Mouse (Mus musculus): ENCODE results near the gene Rab44. TPM values are rescaled to one million over a fixed set of nuclear protein-coding genes. Genes with fewer than 3 reads are reported as not detected.

Gene Rab44
- polyA plus RNA-seq, 1 experiment from 2014 or later = 0.08 TPM

DNA sequence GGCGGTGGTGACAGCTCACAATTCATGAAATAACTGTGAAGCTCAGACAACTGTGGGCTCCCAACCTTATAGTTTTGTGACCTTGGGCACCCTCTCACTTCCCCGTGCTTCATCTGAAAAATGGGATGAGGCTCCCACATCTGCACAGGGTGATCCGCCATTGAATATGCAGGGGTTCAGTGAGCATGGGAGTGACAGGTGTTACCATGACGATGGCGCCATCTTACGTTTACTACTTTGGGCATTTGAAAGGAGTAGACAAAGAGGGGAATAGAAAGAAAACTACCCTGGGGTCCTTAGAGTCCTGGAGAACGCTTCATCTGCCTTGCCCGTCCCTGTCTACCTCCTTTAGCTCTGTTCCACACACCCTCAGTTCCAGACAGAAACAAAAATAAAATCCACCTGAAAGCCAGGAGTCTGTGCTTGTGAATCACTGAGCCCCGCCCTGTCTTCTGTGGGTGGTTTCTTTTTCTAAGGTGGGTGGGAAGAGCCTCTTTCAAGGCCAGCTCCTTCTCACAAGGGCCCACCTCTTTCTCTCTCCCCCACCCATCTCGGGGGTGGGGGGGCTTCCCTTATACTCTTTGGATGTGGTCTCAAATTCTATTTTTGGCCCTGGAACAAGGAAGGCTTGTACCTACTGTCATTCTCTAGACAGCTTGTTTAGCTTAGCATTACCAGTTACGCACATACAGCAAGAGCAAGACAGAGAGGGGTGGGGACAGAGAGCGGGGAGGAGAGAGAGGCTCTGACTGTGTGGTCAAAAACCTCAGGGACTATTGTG is 41.6 kb downstream of the Rab44 start:
- H3K4me1 ChIP-seq (ENCODE audit: control insufficient read depth, insufficient read depth, low read length) = peaks cover 6% of the 10 kb centered on the region; the same call in 1 of the 2 replicates
- H3K9ac ChIP-seq (ENCODE audit: low read depth, low read length) = no peak overlapping the region
- no peaks in the 10 kb centered on the region for H3K36me3 ChIP-seq (ENCODE audit: control insufficient read depth, insufficient read depth, low read length)
- no peak for ATAC-seq
- no peak overlapping the region for H3K4me2 ChIP-seq (ENCODE audit: low read length)
- 50% methylated on average over 12 of the region's 12 CpGs for WGBS
- H3K27ac ChIP-seq (ENCODE audit: low read length) = peak overlapping the region; percentile 12
- no peaks in the 10 kb centered on the region for H3K27me3 ChIP-seq (ENCODE audit: control insufficient read depth, insufficient read depth, low read depth, low read length)
- H3K9me3 ChIP-seq (replicated peaks; ENCODE audit: control insufficient read depth, low read length, poor library complexity, severe bottlenecking) = no peaks in the 10 kb centered on the region
- H3K4me3 ChIP-seq (ENCODE audit: low read depth, low read length) = no peak overlapping the region

DNA sequence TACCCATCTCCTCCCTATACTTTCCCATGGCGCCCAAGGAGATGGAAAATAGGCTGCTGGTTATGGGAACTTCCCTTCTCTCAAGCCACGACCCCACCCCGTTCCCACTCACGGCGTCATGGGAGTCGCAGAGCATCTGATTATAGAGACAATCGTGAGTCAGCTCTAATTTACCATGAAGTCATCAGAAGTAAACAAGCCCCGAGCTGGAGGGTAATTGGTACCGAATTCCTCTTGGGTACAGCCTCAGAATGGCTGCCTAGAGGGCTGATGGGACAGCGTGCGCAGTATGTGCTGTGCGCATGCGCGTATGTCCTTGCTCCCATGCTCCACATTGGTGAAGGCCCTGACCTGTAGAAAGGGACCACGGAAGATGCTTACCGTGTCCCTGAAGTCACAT is 42.5 kb downstream of the Rab44 start:
- no peak overlapping the region for H3K27ac ChIP-seq (ENCODE audit: low read length)
- no peaks in the 10 kb centered on the region for H3K27me3 ChIP-seq (ENCODE audit: control insufficient read depth, insufficient read depth, low read depth, low read length)
- H3K4me1 ChIP-seq (ENCODE audit: control insufficient read depth, insufficient read depth, low read length) = peaks cover 6% of the 10 kb centered on the region; the same call in 1 of the 2 replicates
- no peak overlapping the region for H3K4me2 ChIP-seq (ENCODE audit: low read length)
- H3K36me3 ChIP-seq (ENCODE audit: control insufficient read depth, insufficient read depth, low read length) = no peaks in the 10 kb centered on the region
- 59% methylated on average over 16 of the region's 16 CpGs for WGBS
- H3K9ac ChIP-seq (ENCODE audit: low read depth, low read length) = no peak overlapping the region
- no peaks in the 10 kb centered on the region for H3K9me3 ChIP-seq (replicated peaks; ENCODE audit: control insufficient read depth, low read length, poor library complexity, severe bottlenecking)
- no peak for ATAC-seq
- H3K4me3 ChIP-seq (ENCODE audit: low read depth, low read length) = no peak overlapping the region

DNA sequence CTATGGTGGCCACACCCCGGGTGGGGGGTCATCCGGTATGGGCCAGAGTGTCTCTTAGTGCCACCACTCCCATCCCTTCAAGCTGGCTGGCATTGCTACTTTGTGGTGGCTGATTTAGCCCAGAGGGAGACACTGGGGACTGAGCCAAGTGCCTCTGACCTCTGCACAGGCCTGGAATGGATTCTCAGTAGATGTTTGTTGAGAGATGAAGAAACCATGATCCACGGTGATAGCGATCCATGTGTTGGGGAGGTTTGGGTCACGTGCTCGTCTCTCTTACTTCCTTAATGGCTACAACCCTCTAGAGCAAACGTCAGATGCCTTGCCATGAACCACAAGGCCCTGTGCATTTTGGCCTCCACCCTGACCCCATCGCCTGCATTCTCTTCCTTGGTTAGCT is 42.9 kb downstream of the Rab44 start:
- Histone ChIP-seq H3K4me1 (ENCODE audit: control insufficient read depth, insufficient read depth, low read length) (peaks cover 6% of the 10 kb centered on the region; the same call in 1 of the 2 replicates), H3K4me2 (ENCODE audit: low read length) (no peak overlapping the region), H3K27me3 (ENCODE audit: control insufficient read depth, insufficient read depth, low read depth, low read length) (no peaks in the 10 kb centered on the region), H3K9ac (ENCODE audit: low read depth, low read length) (no peak overlapping the region), H3K36me3 (ENCODE audit: control insufficient read depth, insufficient read depth, low read length) (no peaks in the 10 kb centered on the region), H3K9me3 (replicated peaks; ENCODE audit: control insufficient read depth, low read length, poor library complexity, severe bottlenecking) (no peaks in the 10 kb centered on the region), H3K27ac (ENCODE audit: low read length) (no peak overlapping the region), H3K4me3 (ENCODE audit: low read depth, low read length) (no peak overlapping the region)
- WGBS = 90% methylated on average over 8 of the region's 8 CpGs
- no peak for ATAC-seq

DNA sequence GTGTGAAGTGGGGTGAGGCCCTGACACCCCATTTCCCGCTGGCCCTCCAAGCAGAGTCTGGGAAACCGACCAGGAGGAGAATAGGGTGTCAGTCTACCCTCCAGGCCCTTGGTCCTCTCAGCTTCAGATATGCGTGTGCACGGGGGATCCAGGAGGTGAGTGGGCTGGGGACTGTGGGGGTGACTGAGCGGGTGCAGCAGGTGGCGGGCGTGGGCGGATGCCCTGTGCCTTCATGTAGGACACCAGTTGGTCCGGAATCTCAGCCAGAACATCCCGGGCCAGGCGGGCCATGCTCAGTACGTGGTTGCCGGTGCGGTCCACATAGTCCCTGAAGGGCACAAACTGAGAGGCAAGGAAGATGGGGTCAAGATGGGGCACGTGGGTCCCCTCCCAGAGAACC is 45.0 kb downstream of the Rab44 start:
- no peaks in the 10 kb centered on the region for H3K27me3 ChIP-seq (ENCODE audit: control insufficient read depth, insufficient read depth, low read depth, low read length)
- H3K4me2 ChIP-seq (ENCODE audit: low read length) = no peak overlapping the region
- peaks cover 6% of the 10 kb centered on the region; the same call in 1 of the 2 replicates for H3K4me1 ChIP-seq (ENCODE audit: control insufficient read depth, insufficient read depth, low read length)
- no peak for ATAC-seq
- no peaks in the 10 kb centered on the region for H3K36me3 ChIP-seq (ENCODE audit: control insufficient read depth, insufficient read depth, low read length)
- H3K27ac ChIP-seq (ENCODE audit: low read length) = no peak overlapping the region
- no peak overlapping the region for H3K4me3 ChIP-seq (ENCODE audit: low read depth, low read length)
- no peak overlapping the region for H3K9ac ChIP-seq (ENCODE audit: low read depth, low read length)
- no peaks in the 10 kb centered on the region for H3K9me3 ChIP-seq (replicated peaks; ENCODE audit: control insufficient read depth, low read length, poor library complexity, severe bottlenecking)
- 95% methylated on average over 15 of the region's 15 CpGs for WGBS

DNA sequence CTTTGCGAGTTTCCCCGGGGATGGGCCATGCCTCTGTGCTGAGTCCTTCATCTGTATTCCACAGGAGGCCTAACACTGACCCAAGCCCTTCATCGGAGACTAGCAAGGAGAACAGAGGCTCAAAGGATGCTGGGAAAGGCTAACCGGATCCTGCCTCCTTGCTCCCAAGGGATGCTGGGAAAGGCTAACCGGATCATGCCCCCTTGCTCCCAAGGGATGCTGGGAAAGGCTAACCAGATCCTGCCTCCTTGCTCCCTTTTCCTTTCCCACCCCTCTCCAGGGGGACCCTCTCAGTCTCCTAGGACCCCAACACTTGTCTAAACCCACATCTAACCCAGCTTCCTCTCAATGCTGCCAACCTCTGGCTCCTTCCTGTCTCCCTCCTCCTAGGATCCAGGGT is 45.4 kb downstream of the Rab44 start:
- Histone ChIP-seq H3K9ac (ENCODE audit: low read depth, low read length) (no peak overlapping the region), H3K9me3 (replicated peaks; ENCODE audit: control insufficient read depth, low read length, poor library complexity, severe bottlenecking) (no peaks in the 10 kb centered on the region), H3K4me2 (ENCODE audit: low read length) (no peak overlapping the region), H3K4me3 (ENCODE audit: low read depth, low read length) (no peak overlapping the region), H3K27me3 (ENCODE audit: control insufficient read depth, insufficient read depth, low read depth, low read length) (no peaks in the 10 kb centered on the region), H3K4me1 (ENCODE audit: control insufficient read depth, insufficient read depth, low read length) (peaks cover 7% of the 10 kb centered on the region), H3K36me3 (ENCODE audit: control insufficient read depth, insufficient read depth, low read length) (no peaks in the 10 kb centered on the region), H3K27ac (ENCODE audit: low read length) (no peak overlapping the region)
- WGBS = 96% methylated on average over 5 of the region's 5 CpGs
- ATAC-seq = no peak

DNA sequence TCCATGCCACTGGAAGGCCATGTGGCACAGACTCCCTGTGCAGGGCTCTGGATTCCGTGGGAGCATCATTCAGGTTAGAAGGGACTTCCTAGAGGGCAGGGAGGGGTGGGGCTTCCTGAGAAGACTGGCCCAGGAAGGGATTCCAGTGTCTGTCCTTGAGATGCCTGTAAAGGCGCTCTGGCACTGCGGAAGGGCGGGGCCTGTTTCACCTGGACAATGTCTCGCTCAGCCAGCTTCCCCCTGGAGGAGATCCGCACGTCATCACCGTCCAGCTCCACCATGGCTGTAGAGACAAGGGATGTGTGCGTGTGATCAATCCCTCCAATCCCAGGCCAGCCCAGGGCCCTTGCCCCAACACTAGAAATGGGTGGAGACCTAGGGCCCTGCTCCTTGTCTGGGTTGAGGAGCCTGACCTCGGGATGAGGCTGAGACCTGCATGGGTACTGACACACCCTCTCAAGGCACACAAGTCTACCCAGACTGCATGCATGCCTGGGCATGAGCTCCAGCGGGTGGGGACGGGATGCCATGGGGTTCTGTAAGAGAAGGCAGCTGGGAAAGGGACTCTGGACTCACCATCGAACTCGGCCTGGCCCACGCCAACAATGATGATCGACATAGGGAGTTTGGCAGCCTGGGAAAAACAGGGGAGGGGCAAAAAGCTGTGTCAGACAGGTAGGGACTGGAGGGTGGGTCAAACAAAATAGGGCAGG is 46.0 kb downstream of the Rab44 start:
- Histone ChIP-seq H3K9me3 (replicated peaks; ENCODE audit: control insufficient read depth, low read length, poor library complexity, severe bottlenecking) (no peaks in the 10 kb centered on the region), H3K36me3 (ENCODE audit: control insufficient read depth, insufficient read depth, low read length) (no peaks in the 10 kb centered on the region), H3K27me3 (ENCODE audit: control insufficient read depth, insufficient read depth, low read depth, low read length) (no peaks in the 10 kb centered on the region), H3K4me3 (ENCODE audit: low read depth, low read length) (no peak overlapping the region), H3K4me1 (ENCODE audit: control insufficient read depth, insufficient read depth, low read length) (peaks cover 13% of the 10 kb centered on the region), H3K4me2 (ENCODE audit: low read length) (no peak overlapping the region), H3K9ac (ENCODE audit: low read depth, low read length) (no peak overlapping the region), H3K27ac (ENCODE audit: low read length) (no peak overlapping the region)
- no peak for ATAC-seq
- WGBS = 90% methylated on average over 16 of the region's 16 CpGs

DNA sequence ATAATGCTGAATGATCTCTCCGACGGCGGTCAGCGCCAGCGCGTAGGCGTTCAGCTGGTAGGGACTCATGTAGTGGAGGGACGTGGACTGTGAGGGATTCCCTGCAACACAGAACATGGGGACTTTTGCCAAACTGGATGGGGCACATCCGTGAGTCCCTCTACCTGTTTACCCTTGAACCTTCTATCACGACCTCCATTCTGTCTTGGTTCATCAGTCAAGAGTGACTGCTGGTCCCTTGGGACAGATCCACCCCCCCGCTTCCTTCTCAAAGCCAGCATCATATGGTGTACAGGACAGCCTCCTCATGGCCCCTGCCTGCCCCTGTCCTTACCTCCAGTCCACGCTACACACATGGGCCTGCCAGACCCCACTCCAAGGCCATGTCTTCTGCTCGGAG is 48.4 kb downstream of the Rab44 start:
- ATAC-seq = no peak
- H3K4me1 ChIP-seq (ENCODE audit: control insufficient read depth, insufficient read depth, low read length) = peaks cover 18% of the 10 kb centered on the region
- no peak overlapping the region for H3K9ac ChIP-seq (ENCODE audit: low read depth, low read length)
- H3K4me2 ChIP-seq (ENCODE audit: low read length) = no peak overlapping the region
- 94% methylated on average over 13 of the region's 13 CpGs for WGBS
- no peak overlapping the region for H3K4me3 ChIP-seq (ENCODE audit: low read depth, low read length)
- H3K9me3 ChIP-seq (replicated peaks; ENCODE audit: control insufficient read depth, low read length, poor library complexity, severe bottlenecking) = no peaks in the 10 kb centered on the region
- H3K36me3 ChIP-seq (ENCODE audit: control insufficient read depth, insufficient read depth, low read length) = no peaks in the 10 kb centered on the region
- no peak overlapping the region for H3K27ac ChIP-seq (ENCODE audit: low read length)
- no peaks in the 10 kb centered on the region for H3K27me3 ChIP-seq (ENCODE audit: control insufficient read depth, insufficient read depth, low read depth, low read length)

DNA sequence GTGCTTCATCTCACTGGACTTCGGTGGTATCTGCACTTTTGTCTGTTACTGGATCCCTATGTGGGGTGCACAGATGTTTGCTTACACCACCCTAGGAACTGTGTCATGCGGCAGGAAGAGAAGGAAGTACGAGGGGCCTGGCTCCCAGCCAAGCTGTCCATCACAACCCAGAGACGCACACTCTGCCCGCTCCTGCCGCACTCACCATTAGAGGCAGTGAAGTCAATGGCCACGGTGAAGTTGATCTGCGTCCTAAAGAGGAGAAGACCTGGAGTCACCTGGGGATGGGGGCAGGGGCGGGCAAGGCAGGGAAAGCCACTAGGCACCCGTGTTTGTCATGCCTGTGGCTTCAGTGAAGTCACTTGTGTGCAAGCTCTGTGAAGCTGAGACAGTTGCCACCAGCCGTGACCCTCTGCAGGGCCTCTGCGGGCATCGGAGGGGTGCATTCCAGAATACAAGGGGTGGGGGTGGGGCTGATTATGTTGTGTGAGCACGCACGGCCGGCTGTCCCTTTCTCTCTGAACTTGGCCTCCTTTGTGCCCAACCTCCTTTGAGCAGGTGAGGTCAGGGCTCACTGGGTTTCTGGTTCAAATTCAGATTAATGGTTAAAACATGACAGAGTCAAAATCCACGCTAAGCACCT is 50.6 kb downstream of the Rab44 start:
- Histone ChIP-seq H3K9me3 (replicated peaks; ENCODE audit: control insufficient read depth, low read length, poor library complexity, severe bottlenecking) (no peaks in the 10 kb centered on the region), H3K4me1 (ENCODE audit: control insufficient read depth, insufficient read depth, low read length) (peaks cover 18% of the 10 kb centered on the region), H3K27ac (ENCODE audit: low read length) (peak overlapping the region; percentile 75), H3K27me3 (ENCODE audit: control insufficient read depth, insufficient read depth, low read depth, low read length) (no peaks in the 10 kb centered on the region), H3K9ac (ENCODE audit: low read depth, low read length) (no peak overlapping the region), H3K4me2 (ENCODE audit: low read length) (no peak overlapping the region), H3K4me3 (ENCODE audit: low read depth, low read length) (no peak overlapping the region), H3K36me3 (ENCODE audit: control insufficient read depth, insufficient read depth, low read length) (no peaks in the 10 kb centered on the region)
- no peak for ATAC-seq
- 16% methylated on average over 17 of the region's 17 CpGs for WGBS

DNA sequence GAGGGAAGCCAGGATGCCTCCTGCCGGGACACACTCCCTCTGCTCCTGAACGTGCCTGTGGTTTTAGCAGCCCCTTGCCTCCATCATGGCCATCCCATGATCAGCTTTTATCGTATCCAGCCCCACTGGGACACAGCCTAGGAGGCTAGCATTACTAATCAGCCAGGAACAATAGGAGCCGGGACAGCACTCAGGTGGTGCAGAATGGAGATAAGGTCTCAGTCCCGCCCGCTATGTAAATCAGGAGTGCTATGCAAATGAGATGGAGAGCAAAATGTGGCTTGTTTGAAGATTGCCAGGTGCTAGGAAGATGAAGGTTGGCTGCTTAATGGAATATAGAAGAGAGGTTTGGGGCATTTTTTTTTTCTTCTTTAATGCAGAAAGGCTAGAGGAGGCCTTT is 51.5 kb downstream of the Rab44 start:
- peak; percentile 75 for ATAC-seq
- H3K4me1 ChIP-seq (ENCODE audit: control insufficient read depth, insufficient read depth, low read length) = peaks cover 18% of the 10 kb centered on the region
- 4% methylated on average over 6 of the region's 6 CpGs for WGBS
- no peak overlapping the region for H3K9ac ChIP-seq (ENCODE audit: low read depth, low read length)
- no peaks in the 10 kb centered on the region for H3K9me3 ChIP-seq (replicated peaks; ENCODE audit: control insufficient read depth, low read length, poor library complexity, severe bottlenecking)
- no peak overlapping the region for H3K4me2 ChIP-seq (ENCODE audit: low read length)
- H3K27ac ChIP-seq (ENCODE audit: low read length) = peak overlapping the region; percentile 75
- H3K36me3 ChIP-seq (ENCODE audit: control insufficient read depth, insufficient read depth, low read length) = no peaks in the 10 kb centered on the region
- no peak overlapping the region for H3K4me3 ChIP-seq (ENCODE audit: low read depth, low read length)
- H3K27me3 ChIP-seq (ENCODE audit: control insufficient read depth, insufficient read depth, low read depth, low read length) = no peaks in the 10 kb centered on the region

All from midbrain, embryonic 16.5 days (tissue).